Mouse (Mus musculus) liver, embryonic 14.5 days (tissue): ENCODE data around the gene Ttn. TPM values are rescaled to one million over a fixed set of nuclear protein-coding genes. Genes with fewer than 3 reads are reported as not detected.

Experiments used
- ATAC-seq: fragments of 200-750 bp; cut with Nextera tagmentation; 2 replicates; pipeline ENCODE4 v1.8.0; 2017; ENCODE audit warnings: moderate number of reproducible peaks, mild to moderate bottlenecking, moderate library complexity; ENCODE audit not compliant: insufficient read depth
- DNase-seq, 3 experiments: peaks; one replicate each; pipeline ENCODE4 v3.0.0-alpha.2; 2012 to 2013; ENCODE audit warnings: low read depth in 3 of 3, low spot score in 3 of 3
- H3K27ac ChIP-seq: fragments of 300-500 bp; sonication (generic); 2 replicates; pipeline ENCODE4 v1.5.1; 2014; ENCODE audit warnings: moderate library complexity, mild to moderate bottlenecking, control low read depth, inconsistent platforms
- H3K27me3 ChIP-seq: fragments of 300-500 bp; sonication (generic); 2 replicates; pipeline ENCODE4 v1.6.1; 2014; ENCODE audit warnings: mild to moderate bottlenecking, low read length, moderate library complexity; ENCODE audit not compliant: control insufficient read depth, insufficient read depth
- H3K36me3 ChIP-seq: fragments of 300-500 bp; sonication (generic); replicated peaks from 2 replicates; pipeline ENCODE4 v1.6.1; 2014; ENCODE audit warnings: low read depth; ENCODE audit not compliant: control insufficient read depth, insufficient read depth
- H3K4me1 ChIP-seq, 2 experiments: fragments of 200-500 bp in 1 of 2; fragments of 300-500 bp in 1 of 2; sonication (generic) in 1 of 2; replicated peaks; 2 replicates each; pipeline ENCODE4 v1.6.1; 2012 to 2014; ENCODE audit warnings: antibody characterized with exemption in 1 of 2, inconsistent platforms in 1 of 2, low read length in 1 of 2; ENCODE audit not compliant: control insufficient read depth in 2 of 2, insufficient read depth in 2 of 2
- H3K4me2 ChIP-seq: fragments of 300-500 bp; sonication (generic); 2 replicates; pipeline ENCODE4 v1.6.1; 2014; ENCODE audit warnings: low read depth, mild to moderate bottlenecking, control low read depth, moderate library complexity
- H3K4me3 ChIP-seq, 2 experiments: fragments of 200-500 bp in 1 of 2; fragments of 300-500 bp in 1 of 2; sonication (generic) in 1 of 2; 2 replicates each; pipeline ENCODE4 v1.5.1; 2012 to 2014; ENCODE audit warnings: low read depth in 2 of 2, low read length in 2 of 2, mild to moderate bottlenecking in 2 of 2, control low read depth in 1 of 2, inconsistent platforms in 1 of 2, moderate library complexity in 1 of 2; ENCODE audit not compliant: insufficient read depth in 1 of 2
- H3K9ac ChIP-seq: fragments of 300-500 bp; sonication (generic); replicated peaks from 2 replicates; pipeline ENCODE4 v1.6.1; 2014; ENCODE audit warnings: mild to moderate bottlenecking, control low read depth, moderate library complexity
- H3K9me3 ChIP-seq: fragments of 300-500 bp; sonication (generic); 2 replicates; pipeline ENCODE4 v1.6.1; 2016; ENCODE audit warnings: low read length, mixed read lengths; ENCODE audit not compliant: control insufficient read depth
- CTCF ChIP-seq: IDR thresholded peaks from 2 replicates; pipeline ENCODE4 v1.5.1; 2016; ENCODE audit warnings: antibody characterized with exemption, low read depth, control low read depth
- EP300 ChIP-seq: IDR thresholded peaks from 2 replicates; pipeline ENCODE4 v1.6.1; 2016; ENCODE audit warnings: antibody characterized with exemption, low read depth
- WGBS: fragments of 180-500 bp; shearing (Covaris S2); extraction: QIAGEN DNeasy Blood & Tissue Kit; methylation state at CpG from one replicate; pipeline ENCODE4 v1.1.7; 2014; ENCODE audit not compliant: insufficient replicate concordance; 5-methylcytosine and 5-hydroxymethylcytosine counted together
- polyA plus RNA-seq, 2 experiments: library from polyadenylated mRNA; depleted of rRNA in 1 of 2; stranded (reverse) in 1 of 2; unstranded in 1 of 2; fragments of >200 nt; fragmentation: Nextera tagmentation in 1 of 2; extraction: Ambion mirVana in 1 of 2; gene quantifications; 2 replicates each; pipeline versions ENCODE4 v1.2.1 to v1.2.3; 2012 to 2014

The Ttn gene
- polyA plus RNA-seq, 2 experiments = under 0.01 to 0.13 TPM

- Histone ChIP-seq H3K36me3 (no peaks in the 10 kb centered on the region), H3K27ac (no peak overlapping the region), H3K4me3 (no peak overlapping the region), H3K27me3 (no peaks in the 10 kb centered on the region), H3K4me1 (no peaks in the 10 kb centered on the region), H3K4me2 (no peak overlapping the region), H3K9me3 (no peaks in the 10 kb centered on the region), H3K9ac (no peak overlapping the region)
- ATAC-seq (no peak), DNase-seq (no peak)
- 72% methylated on average over 24 of the region's 24 CpGs for WGBS
- no peak for TF ChIP-seq EP300
- no peak for TF ChIP-seq CTCF
Measured at GRCm38 (mm10) chr2:76901476-76902086, 80.8 kb downstream of the Ttn start.

- Histone ChIP-seq H3K36me3 (no peaks in the 10 kb centered on the region), H3K4me1 (no peaks in the 10 kb centered on the region), H3K4me2 (no peak overlapping the region), H3K4me3 (no peak overlapping the region), H3K27me3 (no peaks in the 10 kb centered on the region), H3K9me3 (no peaks in the 10 kb centered on the region), H3K27ac (no peak overlapping the region), H3K9ac (no peak overlapping the region)
- no peak for DNase-seq
- WGBS = 77% methylated on average over 11 of the region's 11 CpGs
- no peak for ATAC-seq
- no peak for TF ChIP-seq CTCF
- TF ChIP-seq EP300 = no peak
Measured at GRCm38 (mm10) chr2:76899886-76900285, 82.5 kb downstream of the Ttn start.

- Histone ChIP-seq H3K36me3 (no peaks in the 10 kb centered on the region), H3K4me2 (no peak overlapping the region), H3K27me3 (no peaks in the 10 kb centered on the region), H3K4me3 (no peak overlapping the region), H3K9ac (no peak overlapping the region), H3K4me1 (no peaks in the 10 kb centered on the region), H3K9me3 (no peaks in the 10 kb centered on the region), H3K27ac (no peak overlapping the region)
- TF ChIP-seq EP300 (no peak), CTCF (no peak)
- 62% methylated on average over 8 of the region's 8 CpGs for WGBS
- DNase-seq (no peak), ATAC-seq (no peak)
Measured at GRCm38 (mm10) chr2:76896990-76897389, 85.4 kb downstream of the Ttn start.

GRCm38 (mm10) chr2:76895327-76895726, 87.0 kb downstream of the Ttn start:
- Histone ChIP-seq H3K36me3 (no peaks in the 10 kb centered on the region), H3K4me2 (no peak overlapping the region), H3K27ac (no peak overlapping the region), H3K27me3 (no peaks in the 10 kb centered on the region), H3K4me1 (no peaks in the 10 kb centered on the region), H3K9me3 (no peaks in the 10 kb centered on the region), H3K9ac (no peak overlapping the region), H3K4me3 (no peak overlapping the region)
- TF ChIP-seq EP300 = no peak
- no peak for TF ChIP-seq CTCF
- no peak for DNase-seq
- 66% methylated on average over 4 of the region's 4 CpGs for WGBS
- ATAC-seq = no peak

- no peak overlapping the region for H3K4me3 ChIP-seq
- no peaks in the 10 kb centered on the region for H3K4me1 ChIP-seq
- H3K36me3 ChIP-seq = no peaks in the 10 kb centered on the region
- H3K27ac ChIP-seq = no peak overlapping the region
- DNase-seq (no peak), ATAC-seq (no peak)
- no peaks in the 10 kb centered on the region for H3K27me3 ChIP-seq
- H3K4me2 ChIP-seq = no peak overlapping the region
- no peak for TF ChIP-seq CTCF
- WGBS = 56% methylated on average over 7 of the region's 7 CpGs
- no peak overlapping the region for H3K9ac ChIP-seq
- no peaks in the 10 kb centered on the region for H3K9me3 ChIP-seq
Measured at GRCm38 (mm10) chr2:76888721-76889120, 93.6 kb downstream of the Ttn start.
